Mouse (Mus musculus): ENCODE measurements around the gene Cda.
A peak's percentile ranks its signal among the peaks of the same experiment; 100 is the strongest.

Gene Cda

GRCm38 (mm10) chr4:138367641-138368497, at the start of gene Cda:
Gene Cda (minus strand): TSS chr4:138367992.
- peak; percentile 47 for DNase-seq

GRCm38 (mm10) chr4:138416414-138416813, 48.6 kb upstream of the Cda start:
- no peak for DNase-seq

GRCm38 (mm10) chr4:138415991-138416390, 48.2 kb upstream of the Cda start:
- no peak for DNase-seq

- DNase-seq = peak; percentile 54
Observed at GRCm38 (mm10) chr4:138414725-138415124, 46.9 kb upstream of the Cda start.

- DNase-seq = no peak
Observed at GRCm38 (mm10) chr4:138411504-138412121, 43.8 kb upstream of the Cda start.

- no peak for DNase-seq
Observed at GRCm38 (mm10) chr4:138411011-138411410, 43.2 kb upstream of the Cda start.

GRCm38 (mm10) chr4:138407479-138408194, 39.8 kb upstream of the Cda start:
- no peak for DNase-seq

GRCm38 (mm10) chr4:138404806-138405205, 37.0 kb upstream of the Cda start:
- DNase-seq = no peak

GRCm38 (mm10) chr4:138396711-138397110, 28.9 kb upstream of the Cda start:
- no peak for DNase-seq

GRCm38 (mm10) chr4:138395971-138396645, 28.3 kb upstream of the Cda start, which contains the start of gene Fam43b:
Gene Fam43b (minus strand): TSS chr4:138396528.
- peak; percentile 84 for DNase-seq

GRCm38 (mm10) chr4:138395087-138395970, 27.5 kb upstream of the Cda start:
- peak; percentile 55 for DNase-seq

GRCm38 (mm10) chr4:138393703-138394102, 25.9 kb upstream of the Cda start:
- DNase-seq = no peak

GRCm38 (mm10) chr4:138383789-138384188, 16.0 kb upstream of the Cda start:
- DNase-seq = no peak

GRCm38 (mm10) chr4:138382462-138382861, 14.7 kb upstream of the Cda start:
- no peak for DNase-seq

GRCm38 (mm10) chr4:138380132-138380689, 12.4 kb upstream of the Cda start:
- DNase-seq = no peak

GRCm38 (mm10) chr4:138379091-138379840, 11.5 kb upstream of the Cda start:
- DNase-seq = peak; percentile 54

- no peak for DNase-seq
Observed at GRCm38 (mm10) chr4:138377526-138377925, 9.7 kb upstream of the Cda start.

- DNase-seq = no peak
Observed at GRCm38 (mm10) chr4:138375117-138375516, 7.3 kb upstream of the Cda start.

- no peak for DNase-seq
Observed at GRCm38 (mm10) chr4:138370996-138371516, 3.3 kb upstream of the Cda start.

- DNase-seq = no peak
Observed at GRCm38 (mm10) chr4:138368498-138369260, 887 bp upstream of the Cda start.
